Mouse (Mus musculus): Measurements from ENCODE around the gene Robo2.

Gene Robo2

GRCm38 (mm10) chr16:74321666-74322371, 89.8 kb downstream of the Robo2 start:
- no peak for DNase-seq (ENCODE audit: low read depth, low spot score)

- DNase-seq (ENCODE audit: low read depth, low spot score), result no peak
Measured at GRCm38 (mm10) chr16:74316150-74316549, 95.5 kb downstream of the Robo2 start.

GRCm38 (mm10) chr16:74313222-74313621, 98.4 kb downstream of the Robo2 start:
- no peak for DNase-seq (ENCODE audit: low read depth, low spot score)

GRCm38 (mm10) chr16:74307543-74307887, 104.1 kb downstream of the Robo2 start:
- DNase-seq (ENCODE audit: low read depth, low spot score), result no peak

GRCm38 (mm10) chr16:74306876-74307542, 104.6 kb downstream of the Robo2 start:
- no peak for DNase-seq (ENCODE audit: low read depth, low spot score)

GRCm38 (mm10) chr16:74287878-74288277, 123.7 kb downstream of the Robo2 start:
- no peak for DNase-seq (ENCODE audit: low read depth, low spot score)

GRCm38 (mm10) chr16:74282549-74282948, 129.1 kb downstream of the Robo2 start:
- no peak for DNase-seq (ENCODE audit: low read depth, low spot score)

- DNase-seq (ENCODE audit: low read depth, low spot score), result no peak
Measured at GRCm38 (mm10) chr16:74276855-74277573, 134.6 kb downstream of the Robo2 start.

GRCm38 (mm10) chr16:74274596-74274995, 137.0 kb downstream of the Robo2 start:
- DNase-seq (ENCODE audit: low read depth, low spot score), result no peak

- no peak for DNase-seq (ENCODE audit: low read depth, low spot score)
Measured at GRCm38 (mm10) chr16:74272993-74273392, 138.6 kb downstream of the Robo2 start.

GRCm38 (mm10) chr16:74258241-74258640, 153.4 kb downstream of the Robo2 start:
- no peak for DNase-seq (ENCODE audit: low read depth, low spot score)

GRCm38 (mm10) chr16:74244452-74244851, 167.2 kb downstream of the Robo2 start:
- no peak for DNase-seq (ENCODE audit: low read depth, low spot score)

- no peak for DNase-seq (ENCODE audit: low read depth, low spot score)
Measured at GRCm38 (mm10) chr16:74241534-74241933, 170.1 kb downstream of the Robo2 start.

GRCm38 (mm10) chr16:74237411-74237930, 174.2 kb downstream of the Robo2 start:
- no peak for DNase-seq (ENCODE audit: low read depth, low spot score)

- no peak for DNase-seq (ENCODE audit: low read depth, low spot score)
Measured at GRCm38 (mm10) chr16:74234393-74235059, 177.1 kb downstream of the Robo2 start.

GRCm38 (mm10) chr16:74233596-74233995, 178.0 kb downstream of the Robo2 start:
- no peak for DNase-seq (ENCODE audit: low read depth, low spot score)

- no peak for DNase-seq (ENCODE audit: low read depth, low spot score)
Measured at GRCm38 (mm10) chr16:74227285-74227684, 184.3 kb downstream of the Robo2 start.

- DNase-seq (ENCODE audit: low read depth, low spot score), result no peak
Measured at GRCm38 (mm10) chr16:74225423-74226272, 186.0 kb downstream of the Robo2 start.

GRCm38 (mm10) chr16:74222501-74222900, 189.1 kb downstream of the Robo2 start:
- no peak for DNase-seq (ENCODE audit: low read depth, low spot score)

- DNase-seq (ENCODE audit: low read depth, low spot score), result no peak
Measured at GRCm38 (mm10) chr16:74216879-74217415, 194.7 kb downstream of the Robo2 start.

- no peak for DNase-seq (ENCODE audit: low read depth, low spot score)
Measured at GRCm38 (mm10) chr16:74215791-74216190, 195.8 kb downstream of the Robo2 start.
